ENCODE assay signal across 10 mouse cellular contexts in the genomic region with DNA sequence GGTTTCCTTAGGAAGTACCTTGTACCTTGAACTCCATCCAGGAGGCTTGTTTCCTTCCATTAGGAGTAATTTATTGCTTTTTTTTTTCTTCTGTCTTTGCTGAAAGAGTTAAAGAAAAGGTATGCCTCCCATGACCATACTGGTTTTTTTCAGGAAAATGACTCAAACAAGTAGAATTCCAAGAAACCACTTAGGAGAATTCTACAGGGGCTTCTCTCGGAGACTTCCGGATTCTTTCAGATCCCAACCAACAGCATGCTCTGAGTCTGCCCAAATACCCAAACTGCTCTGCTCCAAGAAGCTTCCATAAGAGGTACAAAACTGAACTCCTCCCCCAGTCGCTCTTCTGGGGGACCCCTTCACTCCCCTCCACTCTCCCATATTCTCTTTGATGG. TPM values are rescaled to one million over a fixed set of nuclear protein-coding genes. Genes with fewer than 3 reads are reported as not detected.
DNase-seq lines count a peak whose midpoint lies in the region; ATAC-seq and TF ChIP-seq lines count a peak whose summit lies in the region.
"Had no signal": no experiment of that assay in that cellular context is flagged by ENCODE, and none has a peak within 500 bp of the region (broad histone marks: within the 10 kb centered on the region; RNA-seq: fewer than 3 reads in every experiment).

No protein-coding gene starts in this region.

- DNase-seq in layer of hippocampus, adult 2 months (ENCODE audit: low spot score in 2 of 2), result no peak
- no peak for DNase-seq in layer of hippocampus, postnatal 10 days (ENCODE audit: low spot score in 2 of 2)
- peak; percentile 39 for DNase-seq in embryonic facial prominence, embryonic 14.5 days (ENCODE audit: low spot score)
- no peak for DNase-seq in urinary bladder, postnatal 36 days (ENCODE audit: low spot score in 2 of 2)
- no peak for DNase-seq in adrenal gland, postnatal 25 days
- no peak for DNase-seq in cerebellum, adult 9-10 months
- DNase-seq: right cerebral cortex, adult 18-20 months had no signal

- H3K9me3 ChIP-seq in embryonic facial prominence, embryonic 14.5 days (ENCODE audit: control insufficient read depth, low read length), result no peaks in the 10 kb centered on the region
- no peaks in the 10 kb centered on the region for H3K9me3 ChIP-seq in intestine, embryonic 16.5 days (ENCODE audit: control insufficient read depth, low read length)
- no peaks in the 10 kb centered on the region for H3K9me3 ChIP-seq in neural tube, embryonic 15.5 days (replicated peaks)

- H3K9ac ChIP-seq in embryonic facial prominence, embryonic 14.5 days (ENCODE audit: low read depth, low read length), result peak overlapping the region; percentile 90; the same call in 1 of the 2 replicates
- peak overlapping the region; percentile 92; the same call in 1 of the 2 replicates for H3K9ac ChIP-seq in intestine, embryonic 16.5 days (ENCODE audit: low read depth, low read length)
- H3K9ac ChIP-seq in neural tube, embryonic 15.5 days (replicated peaks), result 0 out of 2 replicates have a peak overlapping the region, but pooled peaks have one; percentile 86

- peak overlapping the region; percentile 70 for H3K4me3 ChIP-seq in layer of hippocampus, adult 2 months
- peak overlapping the region; percentile 79 for H3K4me3 ChIP-seq in embryonic facial prominence, embryonic 14.5 days (ENCODE audit: low read depth, low read length)
- H3K4me3 ChIP-seq in intestine, embryonic 16.5 days (ENCODE audit: low read length), result peak overlapping the region; percentile 89
- peak overlapping the region; percentile 69 for H3K4me3 ChIP-seq in neural tube, embryonic 15.5 days (replicated peaks)

- no peaks in the 10 kb centered on the region for H3K27me3 ChIP-seq in embryonic facial prominence, embryonic 14.5 days (replicated peaks; ENCODE audit: control insufficient read depth, insufficient read depth, low read length)
- no peaks in the 10 kb centered on the region for H3K27me3 ChIP-seq in intestine, embryonic 16.5 days (replicated peaks; ENCODE audit: control insufficient read depth, insufficient read depth, low read length)
- no peaks in the 10 kb centered on the region for H3K27me3 ChIP-seq in neural tube, embryonic 15.5 days (replicated peaks)

- no peak for TF ChIP-seq CTCF in layer of hippocampus, adult 2 months (conservative IDR thresholded peaks at IDR 0.05)

- H3K4me2 ChIP-seq in embryonic facial prominence, embryonic 14.5 days (ENCODE audit: low read depth, low read length), result peak overlapping the region; percentile 87
- peak overlapping the region; percentile 80 for H3K4me2 ChIP-seq in intestine, embryonic 16.5 days (ENCODE audit: low read depth, low read length)
- H3K4me2 ChIP-seq in neural tube, embryonic 15.5 days, result peak overlapping the region; percentile 75

- H3K27ac ChIP-seq in layer of hippocampus, adult 2 months, result peak overlapping the region; percentile 97
- peak overlapping the region; percentile 95; the same call in 1 of the 2 replicates for H3K27ac ChIP-seq in embryonic facial prominence, embryonic 14.5 days (replicated peaks; ENCODE audit: low read depth, low read length)
- peak overlapping the region; percentile 93 for H3K27ac ChIP-seq in intestine, embryonic 16.5 days (ENCODE audit: low read length)
- H3K27ac ChIP-seq in neural tube, embryonic 15.5 days (replicated peaks), result peak overlapping the region; percentile 97

- ATAC-seq in embryonic facial prominence, embryonic 14.5 days (ENCODE audit: low read depth), result no peak
- no peak for ATAC-seq in intestine, embryonic 16.5 days
- ATAC-seq in neural tube, embryonic 15.5 days (ENCODE audit: low FRiP score), result no peak

- 49% methylated on average over 3 of the region's 3 CpGs for WGBS in embryonic facial prominence, embryonic 14.5 days
- 47% methylated on average over 3 of the region's 3 CpGs for WGBS in intestine, embryonic 16.5 days
- WGBS in neural tube, embryonic 15.5 days, result 85% methylated on average over 3 of the region's 3 CpGs

- H3K4me1 ChIP-seq in embryonic facial prominence, embryonic 14.5 days (ENCODE audit: control insufficient read depth, insufficient read depth, low read length), result peaks cover 27% of the 10 kb centered on the region
- H3K4me1 ChIP-seq in intestine, embryonic 16.5 days (ENCODE audit: control insufficient read depth, insufficient read depth, low read length), result peaks cover 26% of the 10 kb centered on the region
- peaks cover 28% of the 10 kb centered on the region for H3K4me1 ChIP-seq in neural tube, embryonic 15.5 days

- H3K36me3 ChIP-seq in embryonic facial prominence, embryonic 14.5 days (ENCODE audit: control insufficient read depth, insufficient read depth, low read length), result 0 out of 2 replicates have a peak, but pooled peaks cover 6% of the 10 kb centered on the region
- no peaks in the 10 kb centered on the region for H3K36me3 ChIP-seq in intestine, embryonic 16.5 days (ENCODE audit: control insufficient read depth, insufficient read depth, low read length)
- no peaks in the 10 kb centered on the region for H3K36me3 ChIP-seq in neural tube, embryonic 15.5 days

RNA-seq across cellular contexts. Expression of a gene that starts 1.0 kb away (rescaled TPM):
- 10 to 100 TPM; 33.5 to 38.4 TPM for total RNA-seq in layer of hippocampus, adult 2 months (2021)
- total RNA-seq in layer of hippocampus, postnatal 10 days (2021), result 10 to 100 TPM; 55.6 to 58.3 TPM
- polyA plus RNA-seq in embryonic facial prominence, embryonic 14.5 days (2014; fragmentation: Nextera tagmentation; extraction: Ambion mirVana), result 77.3 and 84.1 TPM in 2 replicates
- polyA plus RNA-seq in intestine, embryonic 16.5 days (2015; fragmentation: Nextera tagmentation; extraction: Ambion mirVana), result 52.5 and 63.0 TPM in 2 replicates
- 80.2 and 81.1 TPM in 2 replicates for polyA plus RNA-seq in neural tube, embryonic 15.5 days (2015; fragmentation: Nextera tagmentation; extraction: Ambion mirVana)
- total RNA-seq in adrenal gland, postnatal 25 days (2021), result 30.5 and 41.3 TPM in 2 replicates

RNA-seq across cellular contexts. Expression of a gene that starts 17.5 kb away (rescaled TPM):
- total RNA-seq in layer of hippocampus, adult 2 months (2021), result not detected
- total RNA-seq in layer of hippocampus, postnatal 10 days (2021), result not detected
- polyA plus RNA-seq in embryonic facial prominence, embryonic 14.5 days (2014; fragmentation: Nextera tagmentation; extraction: Ambion mirVana), result not detected in 2 replicates
- not detected in 2 replicates for polyA plus RNA-seq in intestine, embryonic 16.5 days (2015; fragmentation: Nextera tagmentation; extraction: Ambion mirVana)
- not detected in 2 replicates for polyA plus RNA-seq in neural tube, embryonic 15.5 days (2015; fragmentation: Nextera tagmentation; extraction: Ambion mirVana)
- total RNA-seq in adrenal gland, postnatal 25 days (2021), result not detected in 2 replicates
- total RNA-seq: layer of hippocampus, adult 18-20 months had no signal

RNA-seq across cellular contexts. Expression of a gene that starts 39.0 kb away (rescaled TPM):
- total RNA-seq in layer of hippocampus, adult 2 months (2021), result under 1 TPM; 0.27 to 0.33 TPM
- under 1 TPM; 0.18 to 0.27 TPM for total RNA-seq in layer of hippocampus, postnatal 10 days (2021)
- not detected in 2 replicates for polyA plus RNA-seq in embryonic facial prominence, embryonic 14.5 days (2014; fragmentation: Nextera tagmentation; extraction: Ambion mirVana)
- not detected in 2 replicates for polyA plus RNA-seq in intestine, embryonic 16.5 days (2015; fragmentation: Nextera tagmentation; extraction: Ambion mirVana)
- not detected in 2 replicates for polyA plus RNA-seq in neural tube, embryonic 15.5 days (2015; fragmentation: Nextera tagmentation; extraction: Ambion mirVana)
- 0.39 TPM in 1 of 2 replicates, not detected in the other for total RNA-seq in adrenal gland, postnatal 25 days (2021)
